Mouse (Mus musculus) cortical plate, adult 2 months (tissue): ENCODE data around the gene Cetn3. TPM values are rescaled to one million over a fixed set of nuclear protein-coding genes. Genes with fewer than 3 reads are reported as not detected.

Experiments used
- H3K27ac ChIP-seq: fragments of 200-500 bp; 2 replicates; pipeline ENCODE4 v1.5.1; 2012; ENCODE audit warnings: low read length, control low read depth, inconsistent platforms; ENCODE audit not compliant: insufficient read depth
- H3K4me1 ChIP-seq: fragments of 200-500 bp; 2 replicates; pipeline ENCODE4 v1.6.1; 2011; ENCODE audit warnings: low read length; ENCODE audit not compliant: control insufficient read depth, insufficient read depth
- H3K4me3 ChIP-seq: fragments of 200-500 bp; 2 replicates; pipeline ENCODE4 v1.5.1; 2011; ENCODE audit warnings: mild to moderate bottlenecking, low read length, control low read depth; ENCODE audit not compliant: insufficient read depth
- CTCF ChIP-seq: fragments of 200-500 bp; IDR thresholded peaks from 2 replicates; pipeline ENCODE4 v1.5.1; 2011; ENCODE audit warnings: mild to moderate bottlenecking, control low read depth, low read length; ENCODE audit not compliant: insufficient read depth; ENCODE audit errors: extremely low read depth
- POLR2A ChIP-seq: fragments of 200-500 bp; IDR thresholded peaks from 2 replicates; pipeline ENCODE4 v1.6.1; 2011; ENCODE audit warnings: mild to moderate bottlenecking, low read length, control low read depth; ENCODE audit not compliant: insufficient read depth; ENCODE audit errors: extremely low read depth
- polyA plus RNA-seq: library from polyadenylated mRNA; depleted of rRNA; stranded (reverse); fragments of >200 nt; gene quantifications from 2 replicates; pipeline ENCODE4 v1.2.3, GENCODE M21; 2012

The Cetn3 gene
- polyA plus RNA-seq, 1 experiment: 150 TPM

GRCm38 (mm10) chr13:81764173-81764572 lies 18.7 kb upstream of the Cetn3 start:
- TF ChIP-seq POLR2A (no peak), CTCF (no peak)
- H3K4me3 ChIP-seq: no peak overlapping the region

GRCm38 (mm10) chr13:81767038-81767659 lies 15.7 kb upstream of the Cetn3 start:
- TF ChIP-seq POLR2A (no peak), CTCF (peak; percentile 87)
- Histone ChIP-seq H3K27ac (no peak overlapping the region), H3K4me3 (no peak overlapping the region), H3K4me1 (no peaks in the 10 kb centered on the region)

More at GRCm38 (mm10) chr13:81764173-81764572, 18.7 kb upstream of the Cetn3 start:
- no peak overlapping the region for H3K27ac ChIP-seq
- no peaks in the 10 kb centered on the region; the same call in 1 of the 2 replicates for H3K4me1 ChIP-seq

DNA sequence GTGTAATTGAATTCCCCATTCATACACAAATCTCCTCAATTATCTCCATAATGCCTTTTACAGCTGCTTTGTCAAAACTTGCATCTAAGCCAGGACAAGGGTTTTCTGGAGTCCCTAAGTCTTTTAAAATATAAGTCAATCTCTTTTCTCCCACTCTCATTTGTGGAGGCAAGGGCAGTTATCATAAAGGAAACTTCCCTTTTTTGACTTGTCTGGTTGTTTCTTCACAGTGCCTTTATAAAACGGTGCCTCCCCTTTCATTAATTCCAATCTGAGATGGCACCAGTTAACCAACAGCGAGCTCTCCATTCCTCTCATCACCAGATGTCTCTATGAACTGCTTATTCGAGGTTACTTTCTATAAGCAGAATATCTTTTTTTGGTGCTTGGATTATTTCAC lies 6.7 kb upstream of the Cetn3 start:
- no peak overlapping the region for H3K27ac ChIP-seq
- H3K4me3 ChIP-seq: no peak overlapping the region
- H3K4me1 ChIP-seq: no peaks in the 10 kb centered on the region
- TF ChIP-seq POLR2A (no peak), CTCF (no peak)

DNA sequence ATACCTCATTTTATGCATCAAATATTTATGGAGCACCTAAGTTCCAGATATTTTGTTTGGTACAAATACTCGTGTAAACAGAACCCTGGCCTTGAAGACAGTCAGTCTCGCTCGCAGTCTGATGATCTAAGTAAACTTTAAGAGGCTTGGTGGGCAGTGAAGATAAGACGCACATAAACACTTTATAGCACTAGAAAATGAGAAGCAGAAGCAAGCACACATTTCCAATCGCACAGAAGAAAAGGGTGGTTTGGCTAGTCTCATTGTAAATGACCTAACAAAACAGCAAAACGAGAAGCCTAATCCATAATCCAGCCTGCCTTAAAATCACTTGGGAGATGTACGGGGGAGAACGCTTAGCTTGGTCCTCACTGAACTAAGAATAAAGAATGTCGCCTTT lies 402 bp upstream of the Cetn3 start:
- peak overlapping the region; percentile 78 for H3K27ac ChIP-seq
- TF ChIP-seq CTCF (no peak), POLR2A (no peak)
- peak overlapping the region; percentile 60 for H3K4me3 ChIP-seq
- H3K4me1 ChIP-seq: peaks cover 4% of the 10 kb centered on the region

DNA sequence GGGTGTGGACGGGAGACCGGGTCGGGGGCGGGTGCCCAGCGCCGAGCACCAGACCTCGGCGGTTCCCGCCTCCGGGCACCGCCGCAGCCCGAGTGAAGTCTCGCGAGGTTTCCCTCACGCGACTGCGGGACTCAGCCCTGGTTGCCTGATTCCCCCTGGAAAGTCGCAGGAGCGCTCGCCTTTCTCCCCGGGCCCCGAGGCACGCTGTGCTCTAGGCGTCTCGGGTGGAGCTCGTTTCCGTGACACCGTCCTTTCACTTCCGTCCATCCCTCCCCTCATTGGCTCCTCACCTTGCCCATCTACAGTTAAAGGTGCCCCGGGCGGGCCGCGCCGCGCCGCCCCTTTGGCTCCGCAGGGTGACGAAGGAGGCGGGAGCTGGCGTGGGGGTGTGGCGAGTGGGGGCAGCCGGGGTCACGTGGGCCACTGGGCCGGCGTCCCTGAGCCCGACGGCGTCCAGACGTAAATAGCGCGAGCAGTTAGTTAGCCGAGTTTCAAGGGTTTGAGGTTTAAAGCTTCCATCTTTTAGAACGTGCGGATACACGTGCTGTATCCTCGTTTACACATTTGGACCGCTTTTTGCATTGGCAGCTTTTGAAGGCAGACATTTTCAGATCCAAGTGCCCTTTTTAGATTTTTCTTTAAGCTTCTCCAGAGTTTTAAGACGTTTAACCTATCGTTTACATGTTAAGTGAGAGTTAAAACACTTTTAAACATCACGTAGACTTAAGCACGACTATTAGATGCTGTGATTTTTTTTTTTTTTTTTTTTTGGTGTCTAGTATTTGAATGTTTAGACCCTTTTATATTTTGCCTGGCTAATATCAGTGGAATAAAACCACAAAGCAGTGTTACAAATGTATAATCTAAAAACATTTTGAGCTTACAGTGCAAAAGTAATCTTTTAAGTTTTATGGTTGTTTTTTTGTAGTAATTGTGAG lies 797 bp downstream of the Cetn3 start:
- Histone ChIP-seq H3K27ac (peak overlapping the region; percentile 92), H3K4me1 (peaks cover 4% of the 10 kb centered on the region), H3K4me3 (peak overlapping the region; percentile 60)
- TF ChIP-seq CTCF: no peak
- peak; percentile 60; the same call in 1 of the 2 replicates for TF ChIP-seq POLR2A

GRCm38 (mm10) chr13:81785766-81786480 lies 3.0 kb downstream of the Cetn3 start:
- Histone ChIP-seq H3K4me3 (peak overlapping the region; percentile 26), H3K4me1 (peaks cover 4% of the 10 kb centered on the region), H3K27ac (peak overlapping the region; percentile 19; the same call in 1 of the 2 replicates)
- TF ChIP-seq CTCF (no peak), POLR2A (no peak)

DNA sequence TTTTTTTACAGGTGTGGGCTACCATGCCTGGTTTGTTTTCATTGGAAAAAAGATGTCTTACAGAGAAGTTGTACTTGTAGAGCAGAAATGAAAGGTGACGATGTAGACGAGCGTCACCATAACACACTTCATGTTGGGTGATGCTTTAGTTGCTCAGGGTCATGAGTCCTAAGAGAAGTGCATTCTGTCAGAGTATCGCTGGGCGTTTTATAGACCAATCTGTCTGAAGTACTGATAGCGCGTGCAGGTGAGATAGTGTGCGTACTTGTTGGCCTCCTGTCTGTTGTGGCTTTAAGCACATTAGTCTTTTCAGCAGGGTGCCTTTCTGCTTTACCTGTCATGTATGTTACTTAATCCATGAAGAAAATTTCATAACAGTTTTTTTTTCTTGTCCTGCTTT lies 7.3 kb downstream of the Cetn3 start:
- H3K27ac ChIP-seq: no peak overlapping the region
- no peak overlapping the region for H3K4me3 ChIP-seq
- H3K4me1 ChIP-seq: peaks cover 2% of the 10 kb centered on the region
- TF ChIP-seq POLR2A (no peak), CTCF (no peak)

GRCm38 (mm10) chr13:81791861-81792260 lies 9.0 kb downstream of the Cetn3 start:
- H3K4me1 ChIP-seq: no peaks in the 10 kb centered on the region; the same call in 1 of the 2 replicates
- H3K27ac ChIP-seq: no peak overlapping the region
- no peak overlapping the region for H3K4me3 ChIP-seq
- TF ChIP-seq CTCF (no peak), POLR2A (no peak)

DNA sequence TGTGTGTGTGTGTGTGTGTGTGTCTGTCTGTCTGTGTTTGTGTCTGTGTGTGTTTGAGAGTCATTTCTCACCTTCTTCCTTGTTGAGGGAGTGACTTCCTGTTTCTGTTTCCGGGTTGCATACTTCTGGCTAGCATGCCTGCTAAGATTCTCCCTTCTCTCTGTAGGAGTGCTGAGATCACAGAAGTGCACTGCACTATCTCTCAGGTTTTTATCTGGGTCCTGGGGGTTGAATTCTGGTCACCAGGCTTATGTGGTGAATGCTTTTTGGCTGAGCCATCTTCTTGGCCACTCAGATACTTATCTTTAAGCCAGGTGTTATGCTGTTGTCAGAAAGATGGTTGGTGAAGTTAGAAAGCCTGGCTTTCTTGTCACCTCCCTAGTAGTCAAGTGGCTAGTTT lies 11.0 kb downstream of the Cetn3 start:
- TF ChIP-seq POLR2A: no peak
- TF ChIP-seq CTCF: no peak
- H3K4me3 ChIP-seq: no peak overlapping the region

More for the DNA sequence above, 11.0 kb downstream of the Cetn3 start:
- Histone ChIP-seq H3K4me1 (no peaks in the 10 kb centered on the region), H3K27ac (no peak overlapping the region)
